Mouse (Mus musculus): ENCODE results near the gene Chst12. TPM values are rescaled to one million over a fixed set of nuclear protein-coding genes. Genes with fewer than 3 reads are reported as not detected.
A peak's percentile ranks its signal among the peaks of the same experiment; 100 is the strongest.
"Not testable (repeated sequence)": the region's sequence is repeated elsewhere in the genome, so short reads cannot be mapped to it uniquely, and the experiment has no call there.

The Chst12 gene
- 14.8 and 16.2 TPM in 2 replicates for polyA plus RNA-seq (2014; fragmentation: Nextera tagmentation; extraction: Ambion mirVana)

DNA sequence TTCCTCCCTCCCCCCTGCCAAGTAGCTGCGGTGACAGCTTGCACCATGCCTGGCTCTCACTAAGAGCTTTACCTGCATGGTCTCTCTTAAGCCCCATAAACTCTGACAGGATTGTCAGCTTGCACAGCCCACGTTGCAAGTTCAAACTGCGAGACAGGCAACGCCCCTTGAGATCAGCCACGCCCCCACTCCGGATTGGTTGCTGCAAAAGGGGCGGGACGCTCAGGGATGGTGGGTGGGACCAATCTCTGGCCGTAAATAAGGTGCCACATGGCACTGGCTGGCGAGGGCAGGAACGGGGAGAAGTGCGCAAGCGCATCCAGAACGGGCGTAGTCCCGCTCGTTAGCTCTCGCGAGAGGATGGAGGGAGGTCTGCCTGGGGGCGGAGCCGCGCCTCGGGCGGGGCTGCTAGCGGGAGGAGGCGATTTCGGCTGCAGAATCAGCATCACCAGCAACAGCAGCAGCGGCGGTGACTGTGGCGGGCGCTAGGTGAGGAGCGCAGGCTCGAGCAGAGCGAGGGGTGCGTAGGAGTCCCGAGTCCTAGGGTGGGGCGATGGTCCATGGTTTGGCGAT is at the start of gene Chst12:
TSS of gene Chst12 (plus strand) at position 343 of the 573 bp plus-strand sequence.
- WGBS = under 1% methylated on average over 37 of the region's 38 CpGs
- Histone ChIP-seq H3K27me3 (ENCODE audit: control insufficient read depth, insufficient read depth, low read length) (no peaks in the 10 kb centered on the region; the same call in 1 of the 2 replicates), H3K36me3 (ENCODE audit: control insufficient read depth, insufficient read depth, low read length) (no peaks in the 10 kb centered on the region), H3K4me1 (ENCODE audit: control insufficient read depth, insufficient read depth, low read length) (peaks cover 27% of the 10 kb centered on the region), H3K9me3 (ENCODE audit: control insufficient read depth, low read length) (no peaks in the 10 kb centered on the region), H3K4me2 (ENCODE audit: low read length) (peak within 1 kb of the TSS; percentile 77), H3K4me3 (replicated peaks; ENCODE audit: low read depth, low read length) (peak within 1 kb of the TSS; percentile 57), H3K27ac (replicated peaks; ENCODE audit: low read depth, low read length) (peak within 1 kb of the TSS; percentile 72), H3K9ac (replicated peaks; ENCODE audit: low read length) (peak within 1 kb of the TSS; percentile 71)
- peak; percentile 94 for ATAC-seq (ENCODE audit: low FRiP score, low TSS enrichment)
- DNase-seq = peak; percentile 99

DNA sequence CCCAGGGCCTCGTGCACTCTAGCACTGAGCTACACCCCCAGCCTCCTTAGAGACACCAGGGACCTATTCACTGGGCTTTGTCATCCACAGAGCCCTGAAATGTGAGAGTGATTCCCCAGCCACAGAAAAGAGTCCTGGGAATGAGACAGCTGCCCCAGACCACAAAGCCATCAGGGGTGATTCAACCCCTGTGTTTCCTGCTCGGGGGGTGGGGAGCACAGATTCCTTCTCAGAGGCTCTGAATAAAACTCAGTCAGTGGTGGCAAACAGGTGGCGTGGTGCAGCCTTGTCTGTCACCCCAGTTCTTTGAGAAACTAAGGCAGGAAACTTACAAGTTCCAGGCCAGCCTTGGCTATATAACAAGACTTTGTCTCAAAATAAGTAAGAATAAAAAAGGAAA is 43.9 kb upstream of the Chst12 start:
- DNase-seq (no peak), ATAC-seq (ENCODE audit: low FRiP score, low TSS enrichment) (no peak)
- no peaks in the 10 kb centered on the region for H3K27me3 ChIP-seq (ENCODE audit: control insufficient read depth, insufficient read depth, low read length)
- no peaks in the 10 kb centered on the region for H3K9me3 ChIP-seq (ENCODE audit: control insufficient read depth, low read length)
- H3K9ac ChIP-seq (replicated peaks; ENCODE audit: low read length) = no peak overlapping the region
- 74% methylated on average over 3 of the region's 3 CpGs for WGBS
- H3K4me1 ChIP-seq (ENCODE audit: control insufficient read depth, insufficient read depth, low read length) = no peaks in the 10 kb centered on the region
- H3K4me3 ChIP-seq (replicated peaks; ENCODE audit: low read depth, low read length) = no peak overlapping the region
- H3K4me2 ChIP-seq (ENCODE audit: low read length) = no peak overlapping the region
- H3K27ac ChIP-seq (replicated peaks; ENCODE audit: low read depth, low read length) = no peak overlapping the region
- no peaks in the 10 kb centered on the region for H3K36me3 ChIP-seq (ENCODE audit: control insufficient read depth, insufficient read depth, low read length)

DNA sequence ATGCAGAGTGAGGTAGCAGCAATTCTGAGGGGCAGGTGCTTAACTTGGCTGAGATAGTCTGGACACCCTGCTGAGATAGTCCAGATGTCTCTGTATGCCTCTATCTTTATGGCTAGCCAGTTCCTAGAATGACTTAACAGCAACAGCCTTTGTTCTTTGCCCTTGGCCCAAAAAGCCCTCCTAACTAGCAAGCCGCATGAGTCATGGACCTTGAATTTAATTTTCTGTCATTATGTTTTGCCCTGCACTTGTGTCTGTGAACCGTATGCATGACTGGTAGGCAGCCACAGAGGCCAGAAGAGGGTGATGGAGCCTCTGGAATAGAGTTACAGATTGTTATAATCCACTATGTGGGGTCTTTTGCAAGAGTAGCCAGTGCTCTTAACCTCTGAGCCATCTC is 42.2 kb upstream of the Chst12 start:
- H3K4me3 ChIP-seq (replicated peaks; ENCODE audit: low read depth, low read length); DNase-seq; H3K9ac ChIP-seq (replicated peaks; ENCODE audit: low read length); H3K27me3 ChIP-seq (ENCODE audit: control insufficient read depth, insufficient read depth, low read length); H3K4me1 ChIP-seq (ENCODE audit: control insufficient read depth, insufficient read depth, low read length); H3K27ac ChIP-seq (replicated peaks; ENCODE audit: low read depth, low read length); ATAC-seq (ENCODE audit: low FRiP score, low TSS enrichment); H3K9me3 ChIP-seq (ENCODE audit: control insufficient read depth, low read length); H3K36me3 ChIP-seq (ENCODE audit: control insufficient read depth, insufficient read depth, low read length); H3K4me2 ChIP-seq (ENCODE audit: low read length): not testable (repeated sequence)
- WGBS = 87% methylated on average over 2 of the region's 2 CpGs

DNA sequence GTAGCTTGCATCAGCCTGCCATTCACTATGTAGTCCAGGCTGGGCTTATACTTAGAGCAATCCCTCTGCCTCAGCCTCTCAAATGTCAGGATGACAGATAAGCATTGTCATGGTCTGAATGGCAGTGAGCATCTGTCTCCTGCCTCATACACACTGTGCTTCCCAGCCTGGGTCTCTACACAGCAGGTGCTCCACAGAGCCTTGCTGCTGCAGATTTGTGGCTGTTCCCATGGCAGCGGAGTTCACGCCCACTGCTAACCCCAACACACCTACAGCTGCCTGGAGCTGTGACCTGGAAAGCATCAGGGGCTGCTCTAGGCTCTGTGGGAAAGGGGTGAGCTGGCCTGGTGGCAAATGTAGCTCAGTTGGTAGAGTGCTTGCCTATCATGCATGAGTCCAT is 40.4 kb upstream of the Chst12 start:
- Histone ChIP-seq H3K36me3 (ENCODE audit: control insufficient read depth, insufficient read depth, low read length) (no peaks in the 10 kb centered on the region), H3K27ac (replicated peaks; ENCODE audit: low read depth, low read length) (no peak overlapping the region), H3K9me3 (ENCODE audit: control insufficient read depth, low read length) (no peaks in the 10 kb centered on the region), H3K27me3 (ENCODE audit: control insufficient read depth, insufficient read depth, low read length) (no peaks in the 10 kb centered on the region), H3K4me3 (replicated peaks; ENCODE audit: low read depth, low read length) (no peak overlapping the region), H3K9ac (replicated peaks; ENCODE audit: low read length) (no peak overlapping the region), H3K4me1 (ENCODE audit: control insufficient read depth, insufficient read depth, low read length) (no peaks in the 10 kb centered on the region), H3K4me2 (ENCODE audit: low read length) (no peak overlapping the region)
- no peak for DNase-seq
- ATAC-seq (ENCODE audit: low FRiP score, low TSS enrichment) = no peak
- 87% methylated on average over 2 of the region's 2 CpGs for WGBS

DNA sequence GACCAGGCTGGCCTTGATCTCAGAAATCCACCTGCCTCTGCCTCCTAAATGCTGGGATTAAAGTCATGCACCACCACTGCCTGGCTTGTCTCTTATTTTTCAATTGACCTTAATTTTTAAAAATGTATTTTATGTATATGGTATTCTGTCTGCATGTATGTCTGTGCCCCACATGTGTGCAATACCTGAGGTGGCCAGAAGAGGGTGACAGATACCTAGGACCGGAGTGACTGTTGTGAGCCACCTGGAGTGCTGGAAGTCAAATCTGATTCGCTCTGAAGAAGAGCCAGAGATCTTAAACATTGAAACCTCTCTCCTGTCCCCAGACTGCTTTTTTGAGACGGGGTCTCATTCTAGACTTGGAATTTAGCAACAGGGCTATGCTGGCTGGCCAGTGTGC is 33.0 kb upstream of the Chst12 start:
- H3K27ac ChIP-seq (replicated peaks; ENCODE audit: low read depth, low read length) = no peak overlapping the region
- no peaks in the 10 kb centered on the region for H3K27me3 ChIP-seq (ENCODE audit: control insufficient read depth, insufficient read depth, low read length)
- ATAC-seq (ENCODE audit: low FRiP score, low TSS enrichment) (no peak), DNase-seq (no peak)
- no peak overlapping the region for H3K9ac ChIP-seq (replicated peaks; ENCODE audit: low read length)
- H3K4me1 ChIP-seq (ENCODE audit: control insufficient read depth, insufficient read depth, low read length) = no peaks in the 10 kb centered on the region
- no peaks in the 10 kb centered on the region for H3K9me3 ChIP-seq (ENCODE audit: control insufficient read depth, low read length)
- WGBS = 77% methylated on average over 3 of the region's 3 CpGs
- no peak overlapping the region for H3K4me3 ChIP-seq (replicated peaks; ENCODE audit: low read depth, low read length)
- no peaks in the 10 kb centered on the region for H3K36me3 ChIP-seq (ENCODE audit: control insufficient read depth, insufficient read depth, low read length)
- no peak overlapping the region for H3K4me2 ChIP-seq (ENCODE audit: low read length)

DNA sequence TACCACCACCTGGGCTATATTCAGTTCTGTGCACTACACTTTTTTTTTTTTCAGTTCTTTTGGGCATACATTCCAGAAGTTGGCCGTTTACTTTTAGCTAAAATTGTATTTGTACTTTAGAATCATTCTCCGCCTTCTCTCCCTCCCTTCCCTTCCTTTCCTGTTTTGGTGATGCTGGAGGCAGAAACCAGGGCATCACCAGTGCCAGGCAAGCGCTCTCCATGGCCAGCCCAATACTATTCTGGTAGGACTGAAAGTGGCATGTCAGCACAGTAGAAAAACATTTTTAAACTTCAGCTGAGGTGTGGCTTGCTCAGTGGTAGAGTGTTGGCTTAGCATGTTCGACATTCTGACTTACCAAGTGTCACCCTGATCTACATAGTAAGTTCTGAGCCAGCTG is 23.9 kb upstream of the Chst12 start:
- H3K36me3 ChIP-seq (ENCODE audit: control insufficient read depth, insufficient read depth, low read length) = no peaks in the 10 kb centered on the region
- WGBS = 80% methylated on average over 4 of the region's 4 CpGs
- no peaks in the 10 kb centered on the region for H3K9me3 ChIP-seq (ENCODE audit: control insufficient read depth, low read length)
- no peaks in the 10 kb centered on the region for H3K4me1 ChIP-seq (ENCODE audit: control insufficient read depth, insufficient read depth, low read length)
- DNase-seq = no peak
- no peak overlapping the region for H3K4me3 ChIP-seq (replicated peaks; ENCODE audit: low read depth, low read length)
- ATAC-seq (ENCODE audit: low FRiP score, low TSS enrichment) = no peak
- H3K27ac ChIP-seq (replicated peaks; ENCODE audit: low read depth, low read length) = no peak overlapping the region
- H3K9ac ChIP-seq (replicated peaks; ENCODE audit: low read length) = no peak overlapping the region
- no peaks in the 10 kb centered on the region for H3K27me3 ChIP-seq (ENCODE audit: control insufficient read depth, insufficient read depth, low read length)
- H3K4me2 ChIP-seq (ENCODE audit: low read length) = no peak overlapping the region

DNA sequence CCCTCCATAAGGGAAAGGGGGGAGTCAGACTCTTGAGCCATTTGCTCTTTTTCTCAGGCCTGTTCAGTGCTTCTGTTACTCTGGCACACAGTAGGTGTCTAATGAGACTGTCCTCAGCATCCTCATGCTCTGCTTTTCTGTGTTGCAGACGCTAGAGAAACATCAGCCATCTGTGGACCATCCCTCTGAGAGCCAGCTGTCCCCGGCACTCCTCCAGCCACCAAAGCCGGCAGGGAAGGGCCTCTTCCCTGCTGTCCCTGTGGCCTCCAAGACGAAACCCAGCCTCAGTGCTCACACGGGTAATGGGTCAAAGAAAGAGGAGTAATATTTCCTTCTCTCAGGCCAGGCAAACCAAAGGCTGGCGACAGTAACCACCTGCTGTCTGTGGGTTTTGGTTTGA is 14.2 kb upstream of the Chst12 start:
- Histone ChIP-seq H3K4me1 (ENCODE audit: control insufficient read depth, insufficient read depth, low read length) (no peaks in the 10 kb centered on the region), H3K27ac (replicated peaks; ENCODE audit: low read depth, low read length) (no peak overlapping the region), H3K27me3 (ENCODE audit: control insufficient read depth, insufficient read depth, low read length) (no peaks in the 10 kb centered on the region), H3K9ac (replicated peaks; ENCODE audit: low read length) (no peak overlapping the region), H3K9me3 (ENCODE audit: control insufficient read depth, low read length) (no peaks in the 10 kb centered on the region), H3K4me3 (replicated peaks; ENCODE audit: low read depth, low read length) (no peak overlapping the region), H3K36me3 (ENCODE audit: control insufficient read depth, insufficient read depth, low read length) (no peaks in the 10 kb centered on the region), H3K4me2 (ENCODE audit: low read length) (no peak overlapping the region)
- no peak for ATAC-seq (ENCODE audit: low FRiP score, low TSS enrichment)
- no peak for DNase-seq
- 64% methylated on average over 6 of the region's 6 CpGs for WGBS

DNA sequence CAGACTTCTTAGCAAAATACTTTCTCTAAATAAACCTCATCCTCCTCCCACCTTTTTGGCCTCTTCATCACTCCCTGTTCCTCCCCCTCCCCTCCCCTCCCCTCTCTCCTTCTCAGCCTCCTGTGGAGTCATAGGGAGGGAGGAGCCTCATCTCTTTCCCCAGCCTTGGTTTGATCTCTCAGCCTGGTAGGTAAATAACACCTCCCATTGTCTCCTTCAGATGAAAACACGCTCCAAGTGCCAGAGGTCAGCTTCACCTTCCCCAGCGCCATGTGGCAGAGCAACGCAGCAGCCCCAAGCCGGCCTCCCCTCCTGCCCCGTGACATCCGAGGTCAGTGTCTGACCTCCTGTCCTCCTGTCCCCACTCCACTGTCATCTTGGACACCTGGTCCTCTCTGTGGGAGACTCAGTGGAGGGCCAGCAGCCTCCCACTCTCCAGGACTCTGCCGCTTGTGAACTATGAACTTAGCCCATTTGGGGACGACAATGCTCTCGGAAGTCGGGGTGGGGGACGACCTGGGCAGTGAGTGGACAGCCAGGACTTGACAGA is 12.6 kb upstream of the Chst12 start:
- Histone ChIP-seq H3K27me3 (ENCODE audit: control insufficient read depth, insufficient read depth, low read length) (no peaks in the 10 kb centered on the region), H3K27ac (replicated peaks; ENCODE audit: low read depth, low read length) (no peak overlapping the region), H3K4me1 (ENCODE audit: control insufficient read depth, insufficient read depth, low read length) (no peaks in the 10 kb centered on the region), H3K4me2 (ENCODE audit: low read length) (no peak overlapping the region), H3K9ac (replicated peaks; ENCODE audit: low read length) (no peak overlapping the region), H3K9me3 (ENCODE audit: control insufficient read depth, low read length) (no peaks in the 10 kb centered on the region), H3K36me3 (ENCODE audit: control insufficient read depth, insufficient read depth, low read length) (no peaks in the 10 kb centered on the region), H3K4me3 (replicated peaks; ENCODE audit: low read depth, low read length) (no peak overlapping the region)
- no peak for DNase-seq
- WGBS = 41% methylated on average over 11 of the region's 11 CpGs
- no peak for ATAC-seq (ENCODE audit: low FRiP score, low TSS enrichment)

DNA sequence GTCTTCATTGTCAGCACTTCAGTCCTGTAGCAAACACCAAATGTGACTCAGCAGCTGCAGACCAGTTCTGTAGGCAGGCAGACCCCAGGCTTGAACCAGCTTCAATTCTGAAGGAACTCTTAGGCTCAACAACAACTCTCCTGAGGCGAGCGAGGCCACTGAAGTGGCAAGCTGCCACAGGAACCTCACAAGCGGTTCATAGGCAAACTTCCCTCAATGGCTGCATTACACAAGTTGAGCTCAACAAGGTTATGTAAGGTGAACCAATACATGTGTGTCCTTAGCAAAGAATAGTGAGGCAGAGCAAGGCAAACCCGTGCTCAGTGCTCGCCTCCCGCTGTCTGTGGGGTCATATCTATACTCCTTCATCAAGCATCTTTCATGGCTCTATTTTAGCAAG is 7.2 kb upstream of the Chst12 start:
- Histone ChIP-seq H3K9me3 (ENCODE audit: control insufficient read depth, low read length) (no peaks in the 10 kb centered on the region), H3K27me3 (ENCODE audit: control insufficient read depth, insufficient read depth, low read length) (no peaks in the 10 kb centered on the region), H3K9ac (replicated peaks; ENCODE audit: low read length) (no peak overlapping the region), H3K36me3 (ENCODE audit: control insufficient read depth, insufficient read depth, low read length) (no peaks in the 10 kb centered on the region), H3K27ac (replicated peaks; ENCODE audit: low read depth, low read length) (no peak overlapping the region), H3K4me2 (ENCODE audit: low read length) (no peak overlapping the region), H3K4me3 (replicated peaks; ENCODE audit: low read depth, low read length) (no peak overlapping the region), H3K4me1 (ENCODE audit: control insufficient read depth, insufficient read depth, low read length) (no peaks in the 10 kb centered on the region)
- DNase-seq (no peak), ATAC-seq (ENCODE audit: low FRiP score, low TSS enrichment) (no peak)
- WGBS = 85% methylated on average over 6 of the region's 6 CpGs
